Mouse (Mus musculus): ENCODE measurements around the gene Gm13762. TPM values are rescaled to one million over a fixed set of nuclear protein-coding genes. Genes with fewer than 3 reads are reported as not detected.
"Not testable (repeated sequence)": the region's sequence is repeated elsewhere in the genome, so short reads cannot be mapped to it uniquely, and the experiment has no call there.

Gene Gm13762
- polyA plus RNA-seq (2012; rRNA removed), result not detected in 2 replicates

GRCm38 (mm10) chr2:88980181-88980580, at the start of gene Gm13762:
Gm13762 (minus strand) TSS chr2:88980281.
- Histone ChIP-seq H3K27ac (ENCODE audit: control insufficient read depth, insufficient read depth, low read length) (no peak within 1 kb of the TSS), H3K36me3 (ENCODE audit: control insufficient read depth, insufficient read depth, low read length) (no peaks in the 10 kb centered on the region), H3K4me3 (ENCODE audit: control insufficient read depth, insufficient read depth, low read length) (no peak within 1 kb of the TSS), H3K4me1 (replicated peaks; ENCODE audit: control insufficient read depth, insufficient read depth, low read length) (no peaks in the 10 kb centered on the region), H3K27me3 (ENCODE audit: control insufficient read depth, insufficient read depth, low read length) (no peaks in the 10 kb centered on the region)
- no peak for TF ChIP-seq POLR2A (IDR thresholded peaks at IDR 0.05; ENCODE audit: control insufficient read depth, extremely low read depth, insufficient read depth, low read length, poor library complexity)
- no peak for TF ChIP-seq CTCF (IDR thresholded peaks at IDR 0.05; ENCODE audit: borderline replicate concordance, control insufficient read depth, extremely low read depth, insufficient read depth, low read length, poor library complexity)
- DNase-seq, result no peak
- WGBS, result 76% methylated on average over 1 of the region's 1 CpGs

DNA sequence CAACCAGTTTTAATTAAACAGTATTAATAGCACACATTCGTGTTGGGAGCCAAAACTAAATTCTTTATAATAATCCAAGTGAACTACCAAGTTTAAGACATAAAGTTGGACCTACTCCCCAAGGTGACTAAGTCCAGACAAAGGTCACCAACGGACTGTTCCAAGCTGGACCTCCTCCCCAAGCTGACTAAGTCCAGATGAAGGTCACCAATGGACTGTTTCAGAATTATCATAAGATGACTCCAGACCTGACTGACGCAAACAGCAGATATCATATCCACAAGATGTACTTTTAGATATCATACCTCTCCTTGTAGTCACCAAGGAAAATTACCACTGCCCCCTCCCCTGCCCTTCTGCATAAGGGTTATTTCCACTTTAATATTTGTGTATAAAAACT, 41.4 kb upstream of the Gm13762 start:
- not testable (repeated sequence) for H3K27ac ChIP-seq (ENCODE audit: control insufficient read depth, insufficient read depth, low read length); DNase-seq; H3K27me3 ChIP-seq (ENCODE audit: control insufficient read depth, insufficient read depth, low read length); H3K36me3 ChIP-seq (ENCODE audit: control insufficient read depth, insufficient read depth, low read length); H3K4me3 ChIP-seq (ENCODE audit: control insufficient read depth, insufficient read depth, low read length); H3K4me1 ChIP-seq (replicated peaks; ENCODE audit: control insufficient read depth, insufficient read depth, low read length)
- WGBS, result 76% methylated on average over 3 of the region's 3 CpGs

- no peak within 1 kb of the TSS for H3K27ac ChIP-seq (ENCODE audit: control insufficient read depth, insufficient read depth, low read length)
- no peak for TF ChIP-seq CTCF (IDR thresholded peaks at IDR 0.05; ENCODE audit: borderline replicate concordance, control insufficient read depth, extremely low read depth, insufficient read depth, low read length, poor library complexity)
- no peak for TF ChIP-seq POLR2A (IDR thresholded peaks at IDR 0.05; ENCODE audit: control insufficient read depth, extremely low read depth, insufficient read depth, low read length, poor library complexity)
- H3K36me3 ChIP-seq (ENCODE audit: control insufficient read depth, insufficient read depth, low read length), result no peaks in the 10 kb centered on the region
- H3K4me1 ChIP-seq (replicated peaks; ENCODE audit: control insufficient read depth, insufficient read depth, low read length), result no peaks in the 10 kb centered on the region
- H3K27me3 ChIP-seq (ENCODE audit: control insufficient read depth, insufficient read depth, low read length), result no peaks in the 10 kb centered on the region
- no peak for DNase-seq
- no peak within 1 kb of the TSS for H3K4me3 ChIP-seq (ENCODE audit: control insufficient read depth, insufficient read depth, low read length)
- 78% methylated on average over 1 of the region's 1 CpGs for WGBS
Observed at GRCm38 (mm10) chr2:89018240-89018639, 38.2 kb upstream of the Gm13762 start, which contains the start of gene Olfr1216. Olfr1216 (minus strand) TSS chr2:89018340.

GRCm38 (mm10) chr2:89006873-89007272, 26.8 kb upstream of the Gm13762 start, which contains the start of gene Olfr1215:
Olfr1215 (minus strand) TSS chr2:89006973.
- H3K36me3 ChIP-seq (ENCODE audit: control insufficient read depth, insufficient read depth, low read length), result no peaks in the 10 kb centered on the region
- 61% methylated on average over 2 of the region's 2 CpGs for WGBS
- TF ChIP-seq POLR2A (IDR thresholded peaks at IDR 0.05; ENCODE audit: control insufficient read depth, extremely low read depth, insufficient read depth, low read length, poor library complexity) (no peak), CTCF (IDR thresholded peaks at IDR 0.05; ENCODE audit: borderline replicate concordance, control insufficient read depth, extremely low read depth, insufficient read depth, low read length, poor library complexity) (no peak)

DNA sequence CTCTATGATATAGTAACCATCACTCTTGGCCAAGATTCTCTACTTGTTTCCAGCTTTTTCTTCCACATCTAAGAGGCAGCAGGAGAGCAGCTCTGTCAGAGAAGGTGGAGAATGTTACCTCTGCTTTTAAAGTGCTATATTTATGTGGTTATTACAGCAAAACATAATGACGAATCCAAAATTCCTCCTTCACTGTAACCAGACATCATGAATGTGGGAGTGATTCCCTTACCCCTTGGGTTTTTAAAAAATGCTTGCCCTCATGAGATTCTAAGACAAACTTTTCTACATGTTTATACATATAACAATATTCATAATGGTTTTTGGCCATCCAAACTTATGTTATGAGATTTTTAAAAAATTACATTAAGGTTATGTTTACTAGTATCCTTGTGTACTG, 12.5 kb upstream of the Gm13762 start, which contains the start of gene Olfr1214:
Olfr1214 (minus strand) TSS at position 101 of the 400 bp plus-strand sequence.
- Histone ChIP-seq H3K4me1 (replicated peaks; ENCODE audit: control insufficient read depth, insufficient read depth, low read length) (no peaks in the 10 kb centered on the region), H3K36me3 (ENCODE audit: control insufficient read depth, insufficient read depth, low read length) (no peaks in the 10 kb centered on the region), H3K4me3 (ENCODE audit: control insufficient read depth, insufficient read depth, low read length) (no peak within 1 kb of the TSS), H3K27ac (ENCODE audit: control insufficient read depth, insufficient read depth, low read length) (no peak within 1 kb of the TSS), H3K27me3 (ENCODE audit: control insufficient read depth, insufficient read depth, low read length) (no peaks in the 10 kb centered on the region)
- TF ChIP-seq POLR2A (IDR thresholded peaks at IDR 0.05; ENCODE audit: control insufficient read depth, extremely low read depth, insufficient read depth, low read length, poor library complexity) (no peak), CTCF (IDR thresholded peaks at IDR 0.05; ENCODE audit: borderline replicate concordance, control insufficient read depth, extremely low read depth, insufficient read depth, low read length, poor library complexity) (no peak)
- no peak for DNase-seq
- WGBS, result 95% methylated on average over 1 of the region's 1 CpGs

More at GRCm38 (mm10) chr2:89006873-89007272, 26.8 kb upstream of the Gm13762 start, which contains the start of gene Olfr1215:
- Histone ChIP-seq H3K4me3 (ENCODE audit: control insufficient read depth, insufficient read depth, low read length) (no peak within 1 kb of the TSS), H3K4me1 (replicated peaks; ENCODE audit: control insufficient read depth, insufficient read depth, low read length) (no peaks in the 10 kb centered on the region), H3K27ac (ENCODE audit: control insufficient read depth, insufficient read depth, low read length) (no peak within 1 kb of the TSS), H3K27me3 (ENCODE audit: control insufficient read depth, insufficient read depth, low read length) (no peaks in the 10 kb centered on the region)
- DNase-seq, result no peak

DNA sequence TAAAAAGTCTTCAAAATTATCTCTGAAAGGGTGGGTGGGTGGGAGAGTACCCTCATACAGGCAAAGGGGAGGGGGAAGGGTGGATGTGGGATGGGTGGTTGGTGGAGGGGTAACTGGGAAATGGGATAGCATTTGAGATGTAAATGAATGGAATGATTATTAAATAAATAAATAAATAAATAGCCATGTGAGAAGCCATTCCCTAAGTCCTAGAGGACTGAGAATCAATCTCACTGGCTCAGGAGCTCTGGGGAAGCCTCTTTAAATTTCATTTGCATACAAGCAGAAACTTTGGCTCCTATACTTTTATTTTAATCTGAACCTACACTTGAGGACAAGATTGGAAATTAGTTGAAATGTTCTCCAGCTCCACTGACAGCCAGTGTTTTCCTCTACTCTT, 26.4 kb downstream of the Gm13762 start, which contains the start of gene Olfr1212:
Olfr1212 (plus strand) TSS at position 301 of the 400 bp plus-strand sequence.
- no peaks in the 10 kb centered on the region for H3K36me3 ChIP-seq (ENCODE audit: control insufficient read depth, insufficient read depth, low read length)
- H3K27ac ChIP-seq (ENCODE audit: control insufficient read depth, insufficient read depth, low read length), result no peak within 1 kb of the TSS
- no peak for TF ChIP-seq CTCF (IDR thresholded peaks at IDR 0.05; ENCODE audit: borderline replicate concordance, control insufficient read depth, extremely low read depth, insufficient read depth, low read length, poor library complexity)
- no peak for TF ChIP-seq POLR2A (IDR thresholded peaks at IDR 0.05; ENCODE audit: control insufficient read depth, extremely low read depth, insufficient read depth, low read length, poor library complexity)
- H3K4me3 ChIP-seq (ENCODE audit: control insufficient read depth, insufficient read depth, low read length), result no peak within 1 kb of the TSS
- H3K4me1 ChIP-seq (replicated peaks; ENCODE audit: control insufficient read depth, insufficient read depth, low read length), result no peaks in the 10 kb centered on the region
- H3K27me3 ChIP-seq (ENCODE audit: control insufficient read depth, insufficient read depth, low read length), result no peaks in the 10 kb centered on the region
- DNase-seq, result no peak

GRCm38 (mm10) chr2:88938011-88938410, 42.1 kb downstream of the Gm13762 start, which contains the start of gene Olfr1211:
Olfr1211 (minus strand) TSS chr2:88938111.
- Histone ChIP-seq H3K27ac (ENCODE audit: control insufficient read depth, insufficient read depth, low read length) (no peak within 1 kb of the TSS), H3K36me3 (ENCODE audit: control insufficient read depth, insufficient read depth, low read length) (no peaks in the 10 kb centered on the region), H3K27me3 (ENCODE audit: control insufficient read depth, insufficient read depth, low read length) (no peaks in the 10 kb centered on the region), H3K4me3 (ENCODE audit: control insufficient read depth, insufficient read depth, low read length) (no peak within 1 kb of the TSS), H3K4me1 (replicated peaks; ENCODE audit: control insufficient read depth, insufficient read depth, low read length) (no peaks in the 10 kb centered on the region)
- DNase-seq, result no peak
- WGBS, result 88% methylated on average over 1 of the region's 1 CpGs
- TF ChIP-seq POLR2A (IDR thresholded peaks at IDR 0.05; ENCODE audit: control insufficient read depth, extremely low read depth, insufficient read depth, low read length, poor library complexity) (no peak), CTCF (IDR thresholded peaks at IDR 0.05; ENCODE audit: borderline replicate concordance, control insufficient read depth, extremely low read depth, insufficient read depth, low read length, poor library complexity) (no peak)

Other genes with a start within 250 kb of the Gm13762 start
- gene Olfr1197, start 247.9 kb downstream of the Gm13762 start, polyA plus RNA-seq (2012; rRNA removed), result not detected in 2 replicates
- gene Olfr1198, start 228.9 kb downstream of the Gm13762 start, polyA plus RNA-seq (2012; rRNA removed), result not detected in 2 replicates
- not detected in 2 replicates for gene Olfr1199, start 219.8 kb downstream of the Gm13762 start, polyA plus RNA-seq (2012; rRNA removed)
- not detected in 2 replicates for gene Olfr1200, start 209.8 kb downstream of the Gm13762 start, polyA plus RNA-seq (2012; rRNA removed)
- gene Olfr1201, start 187.2 kb downstream of the Gm13762 start, polyA plus RNA-seq (2012; rRNA removed), result not detected in 2 replicates
- not detected in 2 replicates for gene Olfr1202, start 165.8 kb downstream of the Gm13762 start, polyA plus RNA-seq (2012; rRNA removed)
- not detected in 2 replicates for gene Olfr1205, start 150.5 kb downstream of the Gm13762 start, polyA plus RNA-seq (2012; rRNA removed)
- gene Olfr1204, start 131.0 kb downstream of the Gm13762 start, polyA plus RNA-seq (2012; rRNA removed), result not detected in 2 replicates
- gene Olfr1206, start 117.0 kb downstream of the Gm13762 start, polyA plus RNA-seq (2012; rRNA removed), result not detected in 2 replicates
- not detected in 2 replicates for gene Olfr1208, start 78.0 kb downstream of the Gm13762 start, polyA plus RNA-seq (2012; rRNA removed)
- not detected in 2 replicates for gene Olfr1209, start 65.1 kb downstream of the Gm13762 start, polyA plus RNA-seq (2012; rRNA removed)
- not detected in 2 replicates for gene Olfr1211, start 42.2 kb downstream of the Gm13762 start, polyA plus RNA-seq (2012; rRNA removed)
- gene Olfr1212, start 26.3 kb downstream of the Gm13762 start, polyA plus RNA-seq (2012; rRNA removed), result not detected in 2 replicates
- not detected in 2 replicates for gene Olfr1214, start 12.4 kb upstream of the Gm13762 start, polyA plus RNA-seq (2012; rRNA removed)
- gene Olfr1215, start 26.7 kb upstream of the Gm13762 start, polyA plus RNA-seq (2012; rRNA removed), result not detected in 2 replicates
- not detected in 2 replicates for gene Olfr1216, start 38.1 kb upstream of the Gm13762 start, polyA plus RNA-seq (2012; rRNA removed)
- gene Olfr1217, start 51.8 kb upstream of the Gm13762 start, polyA plus RNA-seq (2012; rRNA removed), result not detected in 2 replicates
- not detected in 2 replicates for gene Olfr1218, start 80.9 kb upstream of the Gm13762 start, polyA plus RNA-seq (2012; rRNA removed)
- gene Olfr1219, start 103.2 kb upstream of the Gm13762 start, polyA plus RNA-seq (2012; rRNA removed), result not detected in 2 replicates
- gene Olfr1220, start 126.6 kb upstream of the Gm13762 start, polyA plus RNA-seq (2012; rRNA removed), result not detected in 2 replicates
- gene Olfr1221, start 137.0 kb upstream of the Gm13762 start, polyA plus RNA-seq (2012; rRNA removed), result not detected in 2 replicates
- not detected in 2 replicates for gene Olfr1222, start 152.8 kb upstream of the Gm13762 start, polyA plus RNA-seq (2012; rRNA removed)
- gene Olfr1223, start 171.3 kb upstream of the Gm13762 start, polyA plus RNA-seq (2012; rRNA removed), result not detected in 2 replicates
- not detected in 2 replicates for gene Olfr1224-ps1, start 183.8 kb upstream of the Gm13762 start, polyA plus RNA-seq (2012; rRNA removed)
- not detected in 2 replicates for gene Olfr1225, start 194.4 kb upstream of the Gm13762 start, polyA plus RNA-seq (2012; rRNA removed)
- gene Olfr1226, start 219.8 kb upstream of the Gm13762 start, polyA plus RNA-seq (2012; rRNA removed), result not detected in 2 replicates